Mouse (Mus musculus): Measurements from ENCODE around the gene Ly6g6f.
"Not testable (repeated sequence)": the region's sequence is repeated elsewhere in the genome, so short reads cannot be mapped to it uniquely, and the experiment has no call there.

Gene Ly6g6f

GRCm38 (mm10) chr17:35085208-35085865 lies at the start of gene Ly6g6f:
TSS of gene Ly6g6f (minus strand) at chr17:35085610.
- no peak for DNase-seq (ENCODE audit: low spot score)

- peak; percentile 96 for DNase-seq (ENCODE audit: low spot score)
These were observed 49.6 kb upstream of the Ly6g6f start, which contains the start of gene Bag6 for GRCm38 (mm10) chr17:35134801-35135590. TSS of gene Bag6 (plus strand) at chr17:35135178.

GRCm38 (mm10) chr17:35133517-35133916 lies 48.1 kb upstream of the Ly6g6f start:
- DNase-seq (ENCODE audit: low spot score), result no peak

- DNase-seq (ENCODE audit: low spot score), result no peak
These were observed 46.8 kb upstream of the Ly6g6f start for GRCm38 (mm10) chr17:35132174-35132560.

- DNase-seq (ENCODE audit: low spot score), result peak; percentile 89
These were observed 46.2 kb upstream of the Ly6g6f start, which contains the start of gene Apom for GRCm38 (mm10) chr17:35131500-35132173. TSS of gene Apom (minus strand) at chr17:35132050.

GRCm38 (mm10) chr17:35131038-35131437 lies 45.6 kb upstream of the Ly6g6f start:
- DNase-seq (ENCODE audit: low spot score), result peak; percentile 7

- DNase-seq (ENCODE audit: low spot score), result no peak
These were observed 43.6 kb upstream of the Ly6g6f start for GRCm38 (mm10) chr17:35128996-35129395.

GRCm38 (mm10) chr17:35127017-35127416 lies 41.6 kb upstream of the Ly6g6f start:
- DNase-seq (ENCODE audit: low spot score), result peak; percentile 5

GRCm38 (mm10) chr17:35126206-35126611 lies 40.8 kb upstream of the Ly6g6f start, which contains the start of gene D17H6S53E:
TSS of gene D17H6S53E (plus strand) at chr17:35126373.
- DNase-seq (ENCODE audit: low spot score), result peak; percentile 86

GRCm38 (mm10) chr17:35125578-35125977 lies 40.2 kb upstream of the Ly6g6f start:
- peak; percentile 68 for DNase-seq (ENCODE audit: low spot score)

GRCm38 (mm10) chr17:35125081-35125480 lies 39.7 kb upstream of the Ly6g6f start:
- no peak for DNase-seq (ENCODE audit: low spot score)

GRCm38 (mm10) chr17:35124261-35124896 lies 39.0 kb upstream of the Ly6g6f start:
- not testable (repeated sequence) for DNase-seq (ENCODE audit: low spot score)

GRCm38 (mm10) chr17:35123287-35123686 lies 37.9 kb upstream of the Ly6g6f start:
- not testable (repeated sequence) for DNase-seq (ENCODE audit: low spot score)

GRCm38 (mm10) chr17:35121871-35122303 lies 36.5 kb upstream of the Ly6g6f start, which contains the start of gene Csnk2b:
TSS of gene Csnk2b (minus strand) at chr17:35122053.
- DNase-seq (ENCODE audit: low spot score), result no peak

GRCm38 (mm10) chr17:35121143-35121799 lies 35.9 kb upstream of the Ly6g6f start, which contains the start of gene Gpank1:
TSS of gene Gpank1 (plus strand) at chr17:35121455.
- peak; percentile 99 for DNase-seq (ENCODE audit: low spot score)

- DNase-seq (ENCODE audit: low spot score), result no peak
These were observed 35.3 kb upstream of the Ly6g6f start for GRCm38 (mm10) chr17:35120745-35121142.

GRCm38 (mm10) chr17:35115046-35116019 lies 29.9 kb upstream of the Ly6g6f start, which contains the start of gene Ly6g5b:
TSS of gene Ly6g5b (minus strand) at chr17:35115428.
- no peak for DNase-seq (ENCODE audit: low spot score)

- DNase-seq (ENCODE audit: low spot score), result no peak
These were observed 26.4 kb upstream of the Ly6g6f start for GRCm38 (mm10) chr17:35111774-35112173.

- no peak for DNase-seq (ENCODE audit: low spot score)
These were observed 22.7 kb upstream of the Ly6g6f start, which contains the start of gene Ly6g5c for GRCm38 (mm10) chr17:35108097-35108496. TSS of gene Ly6g5c (plus strand) at chr17:35108279.

- DNase-seq (ENCODE audit: low spot score), result no peak
These were observed 21.1 kb upstream of the Ly6g6f start for GRCm38 (mm10) chr17:35106522-35106921.

Measured in yolk sac, embryonic 10.5 days (tissue).